Mouse (Mus musculus) mature B cell (primary cell): ENCODE data around the gene Zfp960.
"Not testable (repeated sequence)": the region's sequence is repeated elsewhere in the genome, so short reads cannot be mapped to it uniquely, and the experiment has no call there.

Source experiments
- in situ Hi-C: fragments of 300-500 bp; cut with MboI; formaldehyde crosslinking; loops from 2 replicates; pipeline ENCODE4 v1.14.3; 2019

Zfp960 gene

GRCm38 (mm10) chr17:17063628-17064494 lies at the start of gene Zfp960:
TSS of gene Zfp960 (plus strand) at chr17:17064113.
- in situ Hi-C loops = not testable (repeated sequence)

DNA sequence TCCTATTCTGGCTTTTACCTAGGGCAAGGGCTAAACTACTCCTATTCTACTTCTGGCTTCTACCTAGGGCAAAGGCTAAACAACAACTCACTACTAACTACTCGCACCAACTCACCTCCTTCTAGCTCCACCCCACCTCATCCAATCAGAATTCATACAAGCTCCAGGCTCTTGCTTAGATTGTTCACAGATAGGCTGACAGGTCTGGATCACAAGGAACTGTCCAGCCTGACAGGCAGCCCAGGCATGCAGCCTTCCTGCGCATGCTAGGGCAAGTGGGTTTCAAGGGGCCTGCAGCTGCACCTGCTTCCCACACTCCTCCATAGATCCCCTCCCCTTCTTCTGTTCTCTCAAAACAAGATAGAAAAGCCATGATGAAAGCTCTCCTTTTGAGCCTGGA lies 45.8 kb upstream of the Zfp960 start:
- in situ Hi-C loops = not testable (repeated sequence)

DNA sequence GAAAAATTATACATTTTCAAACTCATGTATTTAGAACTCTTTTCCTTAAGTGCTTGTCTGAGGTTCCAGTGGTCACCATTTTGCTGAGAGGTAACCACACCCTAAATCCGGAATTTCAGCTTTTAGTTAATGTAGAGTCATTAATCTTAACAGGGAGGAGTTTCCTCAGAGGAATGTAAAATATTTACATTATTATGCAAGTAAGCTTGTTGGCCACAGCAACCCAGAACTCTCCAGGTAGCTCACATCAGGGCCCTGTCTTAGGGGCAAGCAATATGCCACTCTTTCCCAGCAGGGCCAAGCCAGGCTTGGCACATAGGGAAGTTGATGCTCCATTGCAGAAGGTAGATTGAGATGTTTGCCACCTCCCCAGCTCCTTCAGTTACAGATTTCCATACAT lies 4.3 kb upstream of the Zfp960 start:
- in situ Hi-C loops = not testable (repeated sequence)

DNA sequence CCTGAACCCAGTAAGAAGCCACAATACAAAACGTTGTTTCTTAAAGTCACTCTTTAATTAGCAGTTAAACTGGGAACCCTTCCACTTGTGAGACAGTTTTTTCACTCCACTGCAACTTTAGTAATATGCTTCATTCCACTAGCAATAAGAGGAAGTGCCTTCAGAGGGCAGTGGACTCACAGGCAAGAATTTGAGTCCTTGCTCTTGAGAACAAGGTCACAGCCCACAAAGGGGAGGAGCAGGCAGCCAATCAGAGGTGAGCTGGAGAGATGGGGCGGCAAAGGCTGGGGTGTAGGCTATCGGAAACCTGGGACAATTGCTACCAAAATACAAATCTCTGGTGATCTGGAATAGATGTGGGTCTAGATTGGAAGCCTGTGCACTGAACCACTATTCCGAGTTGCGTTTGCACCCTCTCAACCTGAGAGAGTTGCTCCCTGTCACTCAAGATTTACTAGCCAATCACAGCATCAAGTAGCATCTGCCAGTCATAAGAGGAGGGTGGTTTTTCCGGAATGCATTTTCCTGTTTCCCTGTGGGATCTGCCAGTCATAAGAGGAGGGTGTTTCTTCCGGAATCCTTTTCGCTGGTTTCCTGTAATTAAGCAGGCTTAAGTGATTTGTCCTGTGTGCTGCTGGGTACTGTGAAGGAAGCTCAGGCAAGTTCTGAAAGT lies 57.1 kb downstream of the Zfp960 start, which contains the start of gene Zfp97:
TSS of gene Zfp97 (plus strand) at position 586 of the 673 bp plus-strand sequence.
- in situ Hi-C loops = not testable (repeated sequence)
